ENCODE assay signal across 8 mouse cellular contexts in genomic region chr6:28931636-28932327, GRCm38 (mm10).
DNase-seq lines count a peak whose midpoint lies in the region; ATAC-seq and TF ChIP-seq lines count a peak whose summit lies in the region.

No protein-coding gene starts in this region.

- DNase-seq in gastrocnemius, adult 2 months: no peak
- no peak for DNase-seq in gastrocnemius, postnatal 4 days (ENCODE audit: low spot score in 2 of 2)
- no peak for DNase-seq in right cerebral cortex, postnatal 4 days
- no peak for DNase-seq in frontal cortex, postnatal 25 days (ENCODE audit: low spot score in 2 of 2)

- ATAC-seq in CD4-positive, CD25-positive, alpha-beta regulatory T cell, adult 4 months: peak; percentile 61
- ATAC-seq in forebrain, embryonic 13.5 days: peak; percentile 73
- no peak for ATAC-seq in liver, embryonic 12.5 days
- no peak for ATAC-seq in erythroblast, adult 5-6 weeks (replicated peaks; ENCODE audit: low FRiP score, poor library complexity, severe bottlenecking)

- no peak overlapping the region for H3K27ac ChIP-seq in gastrocnemius, adult 2 months
- H3K27ac ChIP-seq in forebrain, embryonic 13.5 days: peak overlapping the region; percentile 65; the same call in 1 of the 2 replicates
- no peak overlapping the region for H3K27ac ChIP-seq in liver, embryonic 12.5 days

- H3K4me1 ChIP-seq in forebrain, embryonic 13.5 days: peaks cover 21% of the 10 kb centered on the region
- H3K4me1 ChIP-seq in liver, embryonic 12.5 days: no peaks in the 10 kb centered on the region

- H3K36me3 ChIP-seq in forebrain, embryonic 13.5 days (ENCODE audit: poor library complexity, severe bottlenecking): no peaks in the 10 kb centered on the region
- no peaks in the 10 kb centered on the region for H3K36me3 ChIP-seq in liver, embryonic 12.5 days

- H3K27me3 ChIP-seq in forebrain, embryonic 13.5 days: no peaks in the 10 kb centered on the region
- peaks cover 20% of the 10 kb centered on the region for H3K27me3 ChIP-seq in liver, embryonic 12.5 days (replicated peaks)

- H3K9ac ChIP-seq in forebrain, embryonic 13.5 days: no peak overlapping the region
- no peak overlapping the region for H3K9ac ChIP-seq in liver, embryonic 12.5 days

- H3K4me3 ChIP-seq in gastrocnemius, adult 2 months: peak overlapping the region; percentile 28; the same call in 1 of the 2 replicates
- H3K4me3 ChIP-seq in forebrain, embryonic 13.5 days: peak overlapping the region; percentile 27
- no peak overlapping the region for H3K4me3 ChIP-seq in liver, embryonic 12.5 days

- under 1% methylated on average over 9 of the region's 13 CpGs for WGBS in forebrain, embryonic 13.5 days
- WGBS in liver, embryonic 12.5 days (ENCODE audit: insufficient replicate concordance): 8% methylated on average over 10 of the region's 13 CpGs

- no peaks in the 10 kb centered on the region for H3K9me3 ChIP-seq in forebrain, embryonic 13.5 days (replicated peaks)
- no peaks in the 10 kb centered on the region for H3K9me3 ChIP-seq in liver, embryonic 12.5 days (replicated peaks)

- intact Hi-C loops in gastrocnemius, adult 2 months (cut with DNase I): no loop called here

- no peak for TF ChIP-seq CTCF in gastrocnemius, adult 2 months (IDR thresholded peaks at IDR 0.05)

- H3K4me2 ChIP-seq in forebrain, embryonic 13.5 days: peak overlapping the region; percentile 63
- H3K4me2 ChIP-seq in liver, embryonic 12.5 days: peak overlapping the region; percentile 34

Comparison
In these comparisons a context has a peak if more than half of its experiments do, and no peak if none do; other contexts are left out.
1. ATAC-seq: peak in CD4-positive, CD25-positive, alpha-beta regulatory T cell, adult 4 months (single experiment) and forebrain, embryonic 13.5 days (single experiment); none in liver, embryonic 12.5 days (single experiment) and erythroblast, adult 5-6 weeks (single experiment).